Mouse (Mus musculus): Measurements from ENCODE around the gene Mospd3. TPM values are rescaled to one million over a fixed set of nuclear protein-coding genes. Genes with fewer than 3 reads are reported as not detected.
A peak's percentile ranks its signal among the peaks of the same experiment; 100 is the strongest.

The Mospd3 gene
- 459 and 906 TPM in 2 replicates for polyA plus RNA-seq (2012; ENCODE audit: insufficient read depth, low replicate concordance)

- TF ChIP-seq GATA1 (IDR thresholded peaks at IDR 0.05; ENCODE audit: borderline replicate concordance, low read length) (no peak), FLI1 (IDR thresholded peaks at IDR 0.05; ENCODE audit: low read length) (peak; percentile 69; the same call in 1 of the 2 replicates)
- Histone ChIP-seq H3K27me3 (replicated peaks) (no peaks in the 10 kb centered on the region), H3K9me3 (no peaks in the 10 kb centered on the region), H3K4me3 (replicated peaks) (peak within 1 kb of the TSS; percentile 96), H3K4me1 (peaks cover 75% of the 10 kb centered on the region), H3K36me3 (replicated peaks; ENCODE audit: low read length) (peaks cover 24% of the 10 kb centered on the region)
Measured at GRCm38 (mm10) chr5:137600619-137601364, at the start of gene Mospd3. Mospd3 (minus strand) TSS chr5:137601058.

GRCm38 (mm10) chr5:137649669-137650571 is 49.1 kb upstream of the Mospd3 start:
- Histone ChIP-seq H3K4me3 (replicated peaks) (no peak overlapping the region), H3K27me3 (replicated peaks) (peaks cover 6% of the 10 kb centered on the region), H3K9me3 (no peaks in the 10 kb centered on the region), H3K4me1 (peaks cover 39% of the 10 kb centered on the region), H3K36me3 (replicated peaks; ENCODE audit: low read length) (peaks cover 54% of the 10 kb centered on the region)
- no peak for TF ChIP-seq GATA1 (IDR thresholded peaks at IDR 0.05; ENCODE audit: borderline replicate concordance, low read length)
- TF ChIP-seq FLI1 (IDR thresholded peaks at IDR 0.05; ENCODE audit: low read length), result no peak

DNA sequence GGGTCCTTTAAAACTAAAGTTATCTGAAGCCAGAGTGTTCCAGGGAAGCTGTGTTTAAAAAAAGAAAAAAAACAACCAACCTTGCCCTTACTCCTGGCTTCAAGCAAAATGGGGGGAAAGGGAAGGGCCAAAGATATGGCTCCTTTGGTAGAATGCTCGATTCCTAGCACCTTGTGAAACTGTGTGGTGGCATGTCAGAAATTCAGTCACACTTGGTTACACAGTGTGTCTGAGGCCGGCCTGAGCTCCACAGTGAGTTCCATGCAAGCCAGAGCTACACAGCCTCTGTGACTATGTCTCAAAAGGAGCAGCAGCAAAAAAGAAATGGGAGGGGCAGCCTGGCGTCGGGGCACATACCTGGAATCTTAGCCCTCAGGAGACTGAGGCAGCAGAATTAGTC is 48.4 kb upstream of the Mospd3 start:
- Histone ChIP-seq H3K36me3 (replicated peaks; ENCODE audit: low read length) (peaks cover 47% of the 10 kb centered on the region), H3K4me1 (peaks cover 40% of the 10 kb centered on the region), H3K9me3 (no peaks in the 10 kb centered on the region), H3K4me3 (replicated peaks) (no peak overlapping the region), H3K27me3 (replicated peaks) (peaks cover 8% of the 10 kb centered on the region)
- TF ChIP-seq GATA1 (IDR thresholded peaks at IDR 0.05; ENCODE audit: borderline replicate concordance, low read length) (no peak), FLI1 (IDR thresholded peaks at IDR 0.05; ENCODE audit: low read length) (no peak)

- peaks cover 8% of the 10 kb centered on the region for H3K27me3 ChIP-seq (replicated peaks)
- no peaks in the 10 kb centered on the region for H3K9me3 ChIP-seq
- H3K4me3 ChIP-seq (replicated peaks), result peak overlapping the region; percentile 50
- no peak for TF ChIP-seq FLI1 (IDR thresholded peaks at IDR 0.05; ENCODE audit: low read length)
- no peak for TF ChIP-seq GATA1 (IDR thresholded peaks at IDR 0.05; ENCODE audit: borderline replicate concordance, low read length)
- peaks cover 40% of the 10 kb centered on the region for H3K4me1 ChIP-seq
- peaks cover 44% of the 10 kb centered on the region for H3K36me3 ChIP-seq (replicated peaks; ENCODE audit: low read length)
Measured at GRCm38 (mm10) chr5:137647827-137648601, 47.2 kb upstream of the Mospd3 start.

DNA sequence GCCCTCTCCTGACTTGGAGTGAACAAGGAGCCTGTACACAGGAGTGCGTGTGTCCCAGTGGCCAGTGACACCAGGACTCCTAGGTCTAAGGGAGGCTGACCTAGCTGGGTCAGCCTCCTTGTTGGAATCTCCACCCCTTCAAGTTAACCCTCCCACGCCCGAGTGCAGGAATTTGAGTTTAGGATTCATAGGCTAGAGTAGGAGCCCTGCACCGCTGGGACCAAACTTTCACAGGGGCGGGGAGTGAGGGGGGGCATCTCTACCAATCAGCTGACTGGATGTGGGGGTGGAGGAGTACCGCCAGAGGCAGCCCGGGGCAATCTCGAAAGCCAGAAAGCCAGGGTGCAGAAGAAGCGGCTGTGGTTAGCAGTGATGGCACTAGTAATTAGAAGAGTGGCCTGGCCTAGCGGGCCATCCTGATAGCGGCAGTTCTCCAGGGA is 44.8 kb upstream of the Mospd3 start, which contains the start of gene Irs3:
Irs3 (minus strand) TSS at position 63 of the 440 bp plus-strand sequence.
- Histone ChIP-seq H3K9me3 (no peaks in the 10 kb centered on the region), H3K36me3 (replicated peaks; ENCODE audit: low read length) (peaks cover 44% of the 10 kb centered on the region), H3K4me1 (peaks cover 50% of the 10 kb centered on the region), H3K27me3 (replicated peaks) (peaks cover 8% of the 10 kb centered on the region), H3K4me3 (replicated peaks) (peak within 1 kb of the TSS; percentile 80)
- TF ChIP-seq GATA1 (IDR thresholded peaks at IDR 0.05; ENCODE audit: borderline replicate concordance, low read length) (no peak), FLI1 (IDR thresholded peaks at IDR 0.05; ENCODE audit: low read length) (no peak)

DNA sequence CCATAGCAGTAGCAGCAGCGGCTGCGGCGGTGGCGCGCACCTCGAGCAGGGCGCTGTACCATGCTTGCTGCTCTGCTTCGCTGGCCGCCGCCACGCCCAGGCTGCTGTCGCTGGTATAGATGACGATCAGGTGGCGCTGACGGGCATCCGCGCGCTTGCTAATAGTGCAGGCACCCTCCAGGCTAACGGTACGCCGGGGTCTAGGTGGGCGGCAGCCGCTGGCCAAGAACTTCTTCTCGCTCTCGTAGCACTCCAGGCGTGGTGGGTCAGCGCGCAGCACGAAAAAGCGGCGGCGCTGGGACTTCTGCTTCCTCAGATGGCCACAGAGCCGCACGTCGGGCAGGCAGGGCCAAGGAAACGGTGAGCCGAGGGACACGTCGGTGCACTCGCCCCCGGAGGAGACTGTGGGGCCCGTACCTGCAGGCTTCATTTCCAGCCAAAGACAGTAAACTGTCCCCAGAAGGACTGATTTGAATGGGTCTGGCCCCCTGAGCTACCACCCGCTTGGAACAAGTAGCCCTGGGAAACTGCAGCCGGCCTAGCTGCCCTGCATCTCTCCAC is 44.3 kb upstream of the Mospd3 start:
- H3K4me1 ChIP-seq, result peaks cover 55% of the 10 kb centered on the region
- TF ChIP-seq FLI1 (IDR thresholded peaks at IDR 0.05; ENCODE audit: low read length), result no peak
- no peak for TF ChIP-seq GATA1 (IDR thresholded peaks at IDR 0.05; ENCODE audit: borderline replicate concordance, low read length)
- H3K9me3 ChIP-seq, result no peaks in the 10 kb centered on the region
- H3K36me3 ChIP-seq (replicated peaks; ENCODE audit: low read length), result peaks cover 45% of the 10 kb centered on the region
- H3K27me3 ChIP-seq (replicated peaks), result peaks cover 8% of the 10 kb centered on the region
- H3K4me3 ChIP-seq (replicated peaks), result peak overlapping the region; percentile 80

DNA sequence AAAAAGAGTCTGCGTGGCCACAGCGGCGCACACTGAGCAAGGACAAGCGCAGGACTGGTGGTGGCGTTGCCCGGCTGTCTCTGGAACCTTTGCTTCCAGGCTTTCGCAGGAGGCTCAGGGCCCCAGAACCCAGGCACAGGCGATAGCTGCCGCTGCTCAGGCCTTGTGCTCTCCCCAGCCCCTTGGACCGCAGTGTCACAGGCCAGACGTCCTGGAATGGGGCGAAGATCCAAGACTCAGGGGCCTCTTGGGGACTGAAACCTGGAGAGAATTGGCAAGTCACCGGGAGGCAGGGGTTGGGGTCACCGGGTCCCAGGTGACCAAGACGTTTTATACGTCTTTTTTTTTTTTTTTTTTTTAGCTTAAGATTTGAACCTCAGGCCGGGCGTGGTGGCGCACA is 43.6 kb upstream of the Mospd3 start:
- H3K9me3 ChIP-seq, result no peaks in the 10 kb centered on the region
- TF ChIP-seq GATA1 (IDR thresholded peaks at IDR 0.05; ENCODE audit: borderline replicate concordance, low read length), result no peak
- TF ChIP-seq FLI1 (IDR thresholded peaks at IDR 0.05; ENCODE audit: low read length), result no peak
- peaks cover 47% of the 10 kb centered on the region for H3K36me3 ChIP-seq (replicated peaks; ENCODE audit: low read length)
- peaks cover 61% of the 10 kb centered on the region for H3K4me1 ChIP-seq
- peaks cover 8% of the 10 kb centered on the region for H3K27me3 ChIP-seq (replicated peaks)
- H3K4me3 ChIP-seq (replicated peaks), result no peak overlapping the region

DNA sequence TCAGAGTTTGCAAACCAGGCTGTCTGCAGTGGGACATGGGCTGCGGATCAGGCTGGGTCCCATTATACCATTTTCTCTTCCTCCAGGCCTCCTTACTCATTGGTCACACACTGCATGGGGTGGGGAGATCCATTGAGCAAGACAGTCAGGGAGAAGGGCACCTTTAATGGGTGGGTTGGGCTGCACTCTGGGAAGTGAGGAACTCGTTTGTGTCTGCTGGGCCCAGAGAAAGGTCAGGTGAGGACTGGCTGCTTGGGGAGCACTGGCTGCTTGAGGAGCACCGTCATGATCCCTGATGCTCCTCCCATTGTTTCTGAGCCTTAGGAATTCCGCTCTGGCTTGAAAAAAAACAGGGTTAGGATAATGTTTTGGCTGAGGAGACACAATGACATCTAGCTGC is 42.0 kb upstream of the Mospd3 start:
- H3K27me3 ChIP-seq (replicated peaks), result peaks cover 8% of the 10 kb centered on the region
- H3K4me3 ChIP-seq (replicated peaks), result no peak overlapping the region
- TF ChIP-seq GATA1 (IDR thresholded peaks at IDR 0.05; ENCODE audit: borderline replicate concordance, low read length), result no peak
- no peak for TF ChIP-seq FLI1 (IDR thresholded peaks at IDR 0.05; ENCODE audit: low read length)
- peaks cover 58% of the 10 kb centered on the region for H3K4me1 ChIP-seq
- H3K9me3 ChIP-seq, result no peaks in the 10 kb centered on the region
- peaks cover 60% of the 10 kb centered on the region for H3K36me3 ChIP-seq (replicated peaks; ENCODE audit: low read length)

- TF ChIP-seq FLI1 (IDR thresholded peaks at IDR 0.05; ENCODE audit: low read length), result no peak
- no peak for TF ChIP-seq GATA1 (IDR thresholded peaks at IDR 0.05; ENCODE audit: borderline replicate concordance, low read length)
- Histone ChIP-seq H3K27me3 (replicated peaks) (peaks cover 8% of the 10 kb centered on the region), H3K4me1 (peaks cover 59% of the 10 kb centered on the region), H3K9me3 (no peaks in the 10 kb centered on the region), H3K4me3 (replicated peaks) (no peak within 1 kb of the TSS), H3K36me3 (replicated peaks; ENCODE audit: low read length) (peaks cover 79% of the 10 kb centered on the region)
Measured at GRCm38 (mm10) chr5:137641054-137641453, 40.2 kb upstream of the Mospd3 start, which contains the start of gene Sap25. Sap25 (plus strand) TSS chr5:137641334.
